Mouse (Mus musculus) limb, embryonic 10.5 days (tissue): ENCODE data around the gene S100pbp. TPM values are rescaled to one million over a fixed set of nuclear protein-coding genes. Genes with fewer than 3 reads are reported as not detected.
A peak's percentile ranks its signal among the peaks of the same experiment; 100 is the strongest.

Experiments used
- DNase-seq: peaks from one replicate; pipeline ENCODE4 v3.0.0-alpha.2; 2017; ENCODE audit warnings: low spot score
- H3K27ac ChIP-seq: fragments of 300-500 bp; sonication (generic); 2 replicates; pipeline ENCODE4 v1.5.1; 2016; ENCODE audit warnings: mild to moderate bottlenecking
- H3K27me3 ChIP-seq: fragments of 300-500 bp; sonication (generic); 2 replicates; pipeline ENCODE4 v1.6.1; 2016; ENCODE audit warnings: low read depth, mild to moderate bottlenecking; ENCODE audit not compliant: poor library complexity, severe bottlenecking
- H3K36me3 ChIP-seq: fragments of 300-500 bp; sonication (generic); 2 replicates; pipeline ENCODE4 v1.6.1; 2016; ENCODE audit warnings: mild to moderate bottlenecking, moderate library complexity
- H3K4me1 ChIP-seq: fragments of 300-500 bp; sonication (generic); 2 replicates; pipeline ENCODE4 v1.6.1; 2016
- H3K4me3 ChIP-seq: fragments of 300-500 bp; sonication (generic); 2 replicates; pipeline ENCODE4 v1.5.1; 2016; ENCODE audit warnings: mild to moderate bottlenecking, moderate library complexity
- H3K9me3 ChIP-seq: fragments of 300-500 bp; sonication (generic); replicated peaks from 2 replicates; pipeline ENCODE4 v1.6.1; 2016; ENCODE audit warnings: mild to moderate bottlenecking
- WGBS: fragments of 180-500 bp; shearing (Covaris S2); methylation state at CpG from one replicate; pipeline ENCODE4 v1.1.7; 2016; 5-methylcytosine and 5-hydroxymethylcytosine counted together
- polyA plus RNA-seq: library from polyadenylated mRNA; unstranded; fragments of >200 nt; fragmentation: Nextera tagmentation; extraction: Ambion mirVana; gene quantifications from 2 replicates; pipeline ENCODE4 v1.2.1, GENCODE M21; 2016

Gene S100pbp
- polyA plus RNA-seq, 1 experiment from 2014 or later: 34.5 TPM

DNA sequence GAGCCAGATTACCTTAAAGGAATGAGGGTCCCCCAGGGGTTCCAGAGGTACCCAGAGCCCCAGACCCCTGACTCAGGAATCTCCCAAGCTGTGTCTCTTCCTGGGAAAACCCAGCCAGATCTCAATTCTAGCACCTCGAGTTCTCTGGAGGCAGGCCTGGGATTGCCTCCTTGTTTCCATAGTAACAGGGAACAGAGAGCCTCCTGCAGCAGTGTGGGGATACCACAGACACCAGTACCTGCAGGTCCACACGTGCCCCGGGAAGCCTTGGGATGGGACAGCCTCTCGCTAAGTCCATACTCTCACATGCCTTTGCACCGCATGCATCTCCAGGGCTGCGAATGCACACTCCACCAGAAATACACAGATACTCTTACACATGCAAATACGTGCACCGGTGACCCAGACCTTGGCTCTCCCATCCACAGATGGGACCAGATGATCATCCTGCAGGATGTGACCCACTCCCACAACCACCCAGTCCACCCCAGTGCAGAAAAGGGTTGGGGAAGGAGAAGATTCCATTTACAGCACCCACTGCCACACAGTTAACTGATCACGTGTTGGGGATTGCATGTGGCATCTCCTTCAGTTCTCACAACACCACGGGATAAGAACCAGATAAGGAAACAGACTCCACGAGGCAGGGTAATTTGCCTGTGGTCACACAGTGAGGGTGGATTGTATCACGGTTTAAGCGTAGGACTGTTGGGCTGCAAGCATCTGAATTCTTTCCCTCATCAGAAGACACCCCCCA lies 60.8 kb downstream of the S100pbp start:
- no peaks in the 10 kb centered on the region for H3K36me3 ChIP-seq
- 69% methylated on average over 13 of the region's 13 CpGs for WGBS
- peaks cover 51% of the 10 kb centered on the region for H3K4me1 ChIP-seq
- no peaks in the 10 kb centered on the region for H3K9me3 ChIP-seq
- peaks cover 38% of the 10 kb centered on the region for H3K27me3 ChIP-seq
- no peak overlapping the region for H3K27ac ChIP-seq
- no peak overlapping the region for H3K4me3 ChIP-seq
- DNase-seq: no peak

DNA sequence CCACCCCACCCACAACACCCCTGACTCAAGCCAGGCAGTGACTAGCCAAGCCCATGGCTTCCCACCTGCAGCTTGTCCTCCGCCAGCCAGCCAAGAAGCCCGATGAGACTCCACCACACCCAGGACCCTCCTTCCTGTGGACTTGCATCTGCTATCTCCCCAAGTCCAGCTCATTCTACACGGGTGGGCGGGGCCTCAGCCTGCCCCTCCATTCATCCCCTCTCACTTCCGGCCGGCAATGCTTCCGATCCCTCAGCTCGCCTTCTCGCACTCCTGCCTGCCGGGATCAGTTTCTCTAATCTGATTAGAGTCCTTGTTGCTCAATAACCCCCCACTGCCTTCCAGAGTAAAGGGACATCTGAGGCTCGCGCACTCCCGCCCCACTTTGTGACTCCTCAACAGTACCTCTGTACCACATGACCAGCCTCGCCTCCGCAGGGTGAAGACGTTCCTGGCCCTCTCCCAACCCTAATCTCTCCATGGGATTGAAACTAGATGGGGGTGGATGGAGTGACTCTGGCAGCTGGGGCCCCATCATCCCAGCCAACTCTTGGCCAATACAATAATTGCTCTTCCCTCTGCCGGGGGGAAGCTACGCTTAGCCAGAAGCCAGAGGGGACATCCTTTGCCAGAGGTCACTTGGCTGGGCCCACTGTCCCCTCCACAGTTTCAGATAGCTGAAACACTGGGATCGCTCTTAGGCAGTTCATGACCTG lies 63.6 kb downstream of the S100pbp start:
- H3K4me3 ChIP-seq: peak overlapping the region; percentile 31
- H3K27ac ChIP-seq: no peak overlapping the region
- H3K9me3 ChIP-seq: no peaks in the 10 kb centered on the region
- DNase-seq: no peak
- WGBS: 19% methylated on average over 19 of the region's 19 CpGs
- peaks cover 55% of the 10 kb centered on the region for H3K4me1 ChIP-seq
- H3K36me3 ChIP-seq: no peaks in the 10 kb centered on the region
- peaks cover 61% of the 10 kb centered on the region for H3K27me3 ChIP-seq

DNA sequence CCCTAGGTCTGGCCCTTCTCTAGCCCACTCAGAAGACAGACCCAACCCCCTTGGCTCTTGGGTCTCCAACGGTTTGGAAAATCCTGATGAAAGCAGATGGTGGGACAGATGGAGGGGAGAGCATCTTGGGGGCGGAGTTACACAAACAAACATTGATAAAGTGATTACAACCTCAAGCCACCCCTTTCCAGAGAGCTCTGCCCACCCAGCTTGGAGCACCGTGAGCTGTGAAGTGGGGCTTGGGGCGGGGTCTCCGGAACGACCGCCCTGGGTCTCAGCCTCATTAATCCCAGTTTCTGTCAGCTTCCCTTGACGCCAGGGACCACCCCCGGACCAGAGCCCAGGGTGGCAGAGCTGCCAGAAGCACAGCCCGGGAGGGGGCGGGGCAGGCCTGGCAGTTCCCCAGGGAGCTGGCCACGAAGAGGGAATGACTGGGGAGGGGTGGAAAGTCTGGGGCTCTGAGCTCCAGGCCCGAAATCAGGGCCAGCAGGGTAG lies 64.8 kb downstream of the S100pbp start:
- H3K36me3 ChIP-seq: no peaks in the 10 kb centered on the region
- peak overlapping the region; percentile 15; the same call in 1 of the 2 replicates for H3K4me3 ChIP-seq
- no peak for DNase-seq
- H3K9me3 ChIP-seq: no peaks in the 10 kb centered on the region
- 5% methylated on average over 13 of the region's 13 CpGs for WGBS
- H3K4me1 ChIP-seq: peaks cover 50% of the 10 kb centered on the region
- H3K27me3 ChIP-seq: peaks cover 73% of the 10 kb centered on the region
- no peak overlapping the region for H3K27ac ChIP-seq

DNA sequence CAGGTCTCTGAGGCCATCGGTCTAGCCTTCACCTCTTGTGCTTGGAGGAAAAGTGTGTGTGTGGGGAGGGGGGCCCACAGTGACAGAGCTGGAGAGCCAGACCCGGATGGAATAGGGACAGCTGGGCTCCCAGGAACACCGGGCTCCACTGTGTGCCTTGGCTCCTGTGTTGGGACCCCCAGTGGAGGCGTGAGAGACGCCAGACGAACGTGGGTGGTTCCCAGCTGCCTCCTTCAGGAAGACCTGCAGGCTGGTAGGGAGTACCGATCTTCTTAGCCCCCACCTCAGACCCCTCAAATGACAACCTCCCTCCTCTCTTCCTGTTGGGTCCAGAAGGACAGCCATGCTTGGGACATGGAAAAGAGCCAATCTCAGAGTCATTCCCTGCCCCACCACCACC lies 66.8 kb downstream of the S100pbp start:
- WGBS: 36% methylated on average over 8 of the region's 8 CpGs
- Histone ChIP-seq H3K36me3 (no peaks in the 10 kb centered on the region), H3K4me1 (peaks cover 37% of the 10 kb centered on the region), H3K27ac (no peak overlapping the region), H3K9me3 (no peaks in the 10 kb centered on the region), H3K4me3 (no peak overlapping the region), H3K27me3 (peaks cover 89% of the 10 kb centered on the region)
- no peak for DNase-seq

DNA sequence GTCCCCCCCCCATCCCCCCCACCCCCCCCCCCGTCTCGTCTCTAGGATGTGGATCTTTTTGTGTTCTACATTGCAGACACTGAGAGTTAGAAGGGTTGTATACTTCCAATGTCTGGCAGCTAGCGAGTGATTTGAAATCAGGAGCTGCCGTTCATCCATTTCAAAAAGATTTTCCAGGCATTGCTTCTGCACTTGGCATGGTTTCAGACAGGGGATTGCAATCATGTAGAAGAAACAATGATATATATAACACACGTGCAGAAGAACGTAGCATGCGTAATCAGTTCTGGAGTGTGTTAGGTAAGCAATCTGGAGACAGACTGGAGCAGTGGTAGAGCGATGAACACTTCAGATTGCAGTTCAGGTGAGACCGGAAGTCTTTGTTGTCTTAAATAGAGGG lies 67.4 kb downstream of the S100pbp start:
- no peaks in the 10 kb centered on the region for H3K36me3 ChIP-seq
- H3K27ac ChIP-seq: no peak overlapping the region
- peaks cover 37% of the 10 kb centered on the region for H3K4me1 ChIP-seq
- H3K4me3 ChIP-seq: no peak overlapping the region
- H3K9me3 ChIP-seq: no peaks in the 10 kb centered on the region
- WGBS: 43% methylated on average over 9 of the region's 9 CpGs
- peaks cover 89% of the 10 kb centered on the region for H3K27me3 ChIP-seq
- DNase-seq: no peak

DNA sequence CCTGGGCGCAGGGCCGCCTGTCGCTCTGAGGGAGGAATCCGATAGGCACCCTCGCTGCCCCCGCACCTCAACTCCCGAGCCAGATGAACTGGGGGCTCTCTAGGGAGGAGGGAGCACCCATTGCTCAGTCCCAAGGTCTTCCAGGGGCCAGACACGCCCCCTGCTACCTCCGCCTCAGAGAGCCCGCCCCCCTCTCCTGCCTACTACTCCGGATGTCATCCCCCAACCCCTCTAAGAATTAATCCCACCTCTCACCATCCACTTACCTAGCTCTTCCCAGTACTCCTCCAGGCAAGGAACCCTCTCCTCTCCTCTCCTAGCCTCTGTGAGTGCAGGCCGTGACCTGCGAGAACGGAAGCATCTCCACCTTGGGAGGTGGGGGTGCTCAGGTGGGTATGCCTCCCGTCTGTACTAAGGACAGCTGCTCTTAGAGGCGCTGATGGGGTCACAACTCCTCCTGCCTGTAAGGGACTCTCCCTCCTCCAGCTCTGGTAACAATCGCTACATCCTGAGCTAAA lies 67.9 kb downstream of the S100pbp start, which contains the start of gene Hpca:
TSS of gene Hpca (minus strand) at position 468 of the 518 bp plus-strand sequence.
- H3K27me3 ChIP-seq: peaks cover 91% of the 10 kb centered on the region
- 2% methylated on average over 17 of the region's 17 CpGs for WGBS
- DNase-seq: no peak

DNA sequence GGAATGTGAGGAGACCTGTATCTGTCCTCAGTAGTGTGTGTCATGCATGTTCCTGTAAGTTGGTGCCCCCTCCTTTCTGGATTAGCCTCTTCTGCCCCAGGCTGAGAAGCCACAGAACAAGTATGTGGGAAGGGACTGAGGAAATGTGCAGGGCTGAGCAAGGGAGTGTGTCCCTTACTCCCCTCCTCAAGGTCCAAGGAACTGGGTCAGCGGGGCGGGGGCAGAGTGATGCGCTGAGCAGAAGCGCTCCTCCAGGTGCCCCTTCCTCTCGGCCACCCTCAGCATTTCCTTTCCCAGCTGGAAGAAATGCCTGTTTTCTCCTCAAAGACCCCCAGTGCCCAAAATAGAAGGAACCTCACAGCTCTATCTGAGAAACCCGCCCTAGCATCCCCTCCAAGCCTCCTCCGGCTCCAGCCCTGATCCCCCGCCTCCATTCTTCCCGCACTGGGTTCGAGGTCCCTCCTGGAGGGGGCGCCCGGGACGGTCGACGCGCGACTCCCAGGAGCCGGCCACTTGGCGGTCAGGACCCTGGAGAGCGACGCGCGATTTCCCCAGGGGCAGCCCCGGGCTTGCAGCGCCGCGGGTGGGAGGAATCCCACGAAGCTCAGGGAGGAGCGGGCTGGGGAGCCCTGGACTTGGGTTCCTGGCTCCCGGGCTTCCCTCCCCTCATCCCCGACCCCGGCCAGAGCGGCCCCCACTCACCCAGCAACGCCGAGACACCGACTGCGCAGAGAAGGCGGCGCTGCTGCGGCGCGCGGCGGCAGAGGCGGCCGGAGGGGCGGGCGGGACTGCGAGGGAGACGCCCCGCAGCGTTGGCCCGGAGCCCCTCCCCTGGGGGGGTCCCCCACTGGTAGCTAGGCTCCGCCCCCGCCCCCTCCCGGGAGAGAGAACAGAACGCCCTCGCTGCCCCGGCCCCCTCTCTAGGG lies 68.7 kb downstream of the S100pbp start:
- WGBS: 1% methylated on average over 59 of the region's 59 CpGs
- no peaks in the 10 kb centered on the region for H3K36me3 ChIP-seq
- peak overlapping the region; percentile 53 for H3K4me3 ChIP-seq
- H3K4me1 ChIP-seq: peaks cover 31% of the 10 kb centered on the region
- H3K27ac ChIP-seq: no peak overlapping the region
- DNase-seq: peak; percentile 88
- no peaks in the 10 kb centered on the region for H3K9me3 ChIP-seq
- peaks cover 82% of the 10 kb centered on the region for H3K27me3 ChIP-seq

More for the DNA sequence above, 67.9 kb downstream of the S100pbp start, which contains the start of gene Hpca:
- H3K27ac ChIP-seq: no peak within 1 kb of the TSS
- peak within 1 kb of the TSS; percentile 53 for H3K4me3 ChIP-seq
- H3K9me3 ChIP-seq: no peaks in the 10 kb centered on the region
- H3K36me3 ChIP-seq: no peaks in the 10 kb centered on the region
- peaks cover 37% of the 10 kb centered on the region for H3K4me1 ChIP-seq

DNA sequence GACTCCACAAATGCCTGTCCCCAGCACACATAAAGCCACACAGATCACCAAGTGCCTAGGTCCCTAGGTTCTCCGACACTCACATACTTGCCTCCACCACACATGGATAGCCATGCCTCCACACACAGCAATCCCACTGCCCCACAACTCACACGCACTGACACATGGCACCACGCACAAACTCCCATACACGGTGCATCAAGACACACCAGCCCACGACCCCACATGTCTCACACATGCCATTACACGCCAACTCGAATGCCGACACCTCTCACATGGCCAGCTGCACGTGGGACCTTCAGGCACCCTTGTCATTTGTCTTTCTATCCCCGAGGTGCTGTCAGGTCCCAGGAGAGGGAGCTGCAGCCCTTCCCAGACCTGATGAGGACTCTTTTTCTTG lies 69.8 kb downstream of the S100pbp start:
- no peak for DNase-seq
- Histone ChIP-seq H3K36me3 (no peaks in the 10 kb centered on the region), H3K9me3 (no peaks in the 10 kb centered on the region), H3K4me1 (peaks cover 30% of the 10 kb centered on the region), H3K4me3 (no peak overlapping the region), H3K27me3 (peaks cover 75% of the 10 kb centered on the region), H3K27ac (no peak overlapping the region)
- 77% methylated on average over 10 of the region's 10 CpGs for WGBS

DNA sequence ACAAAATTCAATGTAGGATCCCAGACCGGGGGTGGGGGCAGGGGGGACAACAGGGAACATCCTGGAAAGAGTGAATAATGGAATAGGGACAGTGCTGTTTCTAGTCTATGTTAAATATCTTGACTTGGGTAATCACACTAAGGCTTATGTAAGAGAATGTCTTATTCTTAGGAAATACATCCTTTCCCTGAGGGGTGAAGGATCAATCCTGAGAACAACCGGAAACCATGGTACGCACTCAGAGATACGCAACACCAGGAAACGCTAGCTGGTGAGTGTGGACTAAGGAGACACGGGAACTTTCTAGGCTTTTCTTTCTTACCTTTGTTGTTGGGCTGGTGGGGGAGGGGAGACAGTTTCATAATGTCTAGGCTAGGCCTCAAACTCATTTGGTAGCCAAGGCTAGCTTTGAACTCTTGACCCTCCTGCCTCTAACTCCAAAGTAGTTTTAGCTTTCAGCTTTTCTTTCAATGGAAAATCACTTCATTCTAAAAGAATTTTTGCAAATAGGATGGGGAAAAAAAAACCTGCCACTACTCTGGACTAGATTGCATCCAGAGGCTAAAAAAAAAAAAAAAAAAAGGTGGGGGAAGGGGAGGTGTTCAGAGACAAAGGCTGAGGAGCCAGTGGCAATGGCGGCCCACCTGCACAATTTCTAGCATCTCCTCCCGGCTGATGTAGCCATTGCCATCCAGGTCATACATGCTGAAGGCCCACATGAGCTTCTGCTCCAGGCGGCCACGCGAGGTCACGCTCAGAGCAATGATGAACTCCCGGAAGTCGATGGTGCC lies 71.6 kb downstream of the S100pbp start:
- Histone ChIP-seq H3K4me1 (peaks cover 35% of the 10 kb centered on the region), H3K4me3 (no peak overlapping the region), H3K27ac (no peak overlapping the region), H3K27me3 (peaks cover 69% of the 10 kb centered on the region), H3K36me3 (no peaks in the 10 kb centered on the region), H3K9me3 (no peaks in the 10 kb centered on the region)
- no peak for DNase-seq
- WGBS: 88% methylated on average over 14 of the region's 14 CpGs

DNA sequence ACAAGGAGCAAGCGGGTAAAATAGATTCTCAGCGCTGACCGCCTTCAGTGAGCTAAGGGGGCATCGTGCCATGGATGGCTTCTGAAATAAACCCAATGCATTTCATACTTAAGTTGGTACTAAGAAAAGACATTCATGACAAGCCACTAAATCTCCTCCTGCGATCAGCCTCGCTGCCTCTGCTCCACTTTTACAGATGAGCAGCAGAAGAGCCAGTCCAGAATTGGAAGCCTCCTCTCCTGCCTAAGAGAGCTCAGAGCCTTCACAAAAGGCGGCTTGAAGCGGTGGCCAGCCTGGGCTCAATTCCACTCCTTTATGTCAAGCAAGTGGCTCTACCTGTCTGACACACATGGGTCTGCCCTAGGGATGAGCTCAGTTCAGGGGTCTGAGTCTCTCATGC lies 72.8 kb downstream of the S100pbp start:
- 95% methylated on average over 8 of the region's 8 CpGs for WGBS
- DNase-seq: no peak
- no peak overlapping the region for H3K27ac ChIP-seq
- H3K27me3 ChIP-seq: peaks cover 67% of the 10 kb centered on the region
- peaks cover 38% of the 10 kb centered on the region for H3K4me1 ChIP-seq
- no peaks in the 10 kb centered on the region for H3K36me3 ChIP-seq
- no peak overlapping the region for H3K4me3 ChIP-seq
- no peaks in the 10 kb centered on the region for H3K9me3 ChIP-seq

DNA sequence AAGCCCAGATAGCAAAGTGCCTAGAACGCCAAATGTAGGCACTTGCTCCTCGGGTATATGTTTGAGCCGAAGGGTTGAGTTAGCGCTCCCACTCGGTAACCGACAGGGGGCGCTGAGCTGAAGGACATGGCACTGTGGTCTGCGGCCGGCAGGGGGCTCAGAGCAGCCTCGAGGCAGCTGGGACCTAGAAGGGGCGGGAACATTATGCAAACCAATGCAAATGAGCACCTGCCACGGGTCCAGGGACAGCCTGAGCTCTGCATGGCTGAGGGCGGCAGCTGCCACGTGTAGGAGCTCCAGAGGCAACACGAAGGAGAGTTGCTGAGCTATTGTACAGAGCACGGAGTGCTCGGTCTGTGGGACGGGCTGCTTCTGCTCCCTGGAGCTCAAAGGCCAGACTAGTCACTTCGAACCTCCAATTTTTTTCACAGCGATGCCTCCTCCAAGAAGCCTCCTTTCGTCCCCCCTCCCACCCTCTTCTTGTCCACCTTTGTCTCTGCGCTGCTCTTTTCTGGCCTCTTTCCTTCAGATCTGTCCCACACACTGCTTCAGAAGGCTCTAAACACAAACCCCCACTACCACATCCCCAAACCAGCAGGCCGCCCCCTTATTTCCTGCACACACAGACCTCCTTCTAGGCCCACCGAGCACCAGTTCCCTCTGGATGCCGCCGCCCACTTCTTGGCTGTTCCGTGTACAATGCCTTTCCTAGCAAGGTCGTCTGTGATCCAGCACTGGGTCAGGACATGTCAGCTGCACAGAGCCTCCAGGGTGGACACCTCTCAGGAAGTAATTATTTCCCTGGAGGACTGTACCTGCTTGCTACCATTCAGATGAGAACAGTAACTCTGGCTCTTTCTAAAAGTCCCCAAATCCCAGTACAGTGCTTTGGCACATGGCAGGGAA lies 76.2 kb downstream of the S100pbp start:
- peak; percentile 91 for DNase-seq
- Histone ChIP-seq H3K27me3 (peaks cover 38% of the 10 kb centered on the region; the same call in 1 of the 2 replicates), H3K36me3 (no peaks in the 10 kb centered on the region), H3K27ac (peak overlapping the region; percentile 21; the same call in 1 of the 2 replicates), H3K4me1 (peaks cover 31% of the 10 kb centered on the region), H3K4me3 (no peak overlapping the region), H3K9me3 (no peaks in the 10 kb centered on the region)
- WGBS: 36% methylated on average over 28 of the region's 28 CpGs
